Mouse (Mus musculus) gastrocnemius, postnatal 36 days (tissue): ENCODE results near the gene Chst1. TPM values are rescaled to one million over a fixed set of nuclear protein-coding genes. Genes with fewer than 3 reads are reported as not detected.

ENCODE experiments used
- DNase-seq, 2 experiments: peaks; one replicate each; pipeline ENCODE4 v3.0.0; 2022
- intact Hi-C: fragments of 180-260 bp; cut with DNase I; formaldehyde crosslinking; loops from one replicate; pipeline ENCODE4 v1.15.1; 2025
- total RNA-seq, 2 experiments: library from RNA; stranded (reverse); gene quantifications; 2 replicates each; pipeline ENCODE4 v1.2.3; 2021

Chst1 gene
- total RNA-seq, 2 experiments from 2014 or later = 1.2 to 1.4 TPM

- no peak for DNase-seq
- intact Hi-C loops = loop anchor here (1.0 kb wide), 1 partner anchor 201 kb away; no protein-coding TSS in a partner anchor
These were observed 9.5 kb downstream of the Chst1 start for GRCm38 (mm10) chr2:92608810-92609581.

GRCm38 (mm10) chr2:92609704-92610379 is 10.3 kb downstream of the Chst1 start:
- no peak for DNase-seq
- intact Hi-C loops = no loop called here

GRCm38 (mm10) chr2:92613645-92614044 is 14.1 kb downstream of the Chst1 start:
- intact Hi-C loops = no loop called here
- no peak for DNase-seq

- no peak for DNase-seq
- intact Hi-C loops = no loop called here
These were observed 14.6 kb downstream of the Chst1 start for GRCm38 (mm10) chr2:92614106-92614505.

GRCm38 (mm10) chr2:92617077-92617756 is 17.7 kb downstream of the Chst1 start:
- intact Hi-C loops = no loop called here
- no peak for DNase-seq

GRCm38 (mm10) chr2:92618016-92618415 is 18.5 kb downstream of the Chst1 start:
- intact Hi-C loops = no loop called here

GRCm38 (mm10) chr2:92627633-92628032 is 28.1 kb downstream of the Chst1 start:
- intact Hi-C loops = no loop called here
- no peak for DNase-seq

More at GRCm38 (mm10) chr2:92618016-92618415, 18.5 kb downstream of the Chst1 start:
- no peak for DNase-seq

GRCm38 (mm10) chr2:92630799-92631198 is 31.3 kb downstream of the Chst1 start:
- intact Hi-C loops = no loop called here
- no peak for DNase-seq

- no peak for DNase-seq
- intact Hi-C loops = no loop called here
These were observed 32.5 kb downstream of the Chst1 start for GRCm38 (mm10) chr2:92632027-92632426.

- intact Hi-C loops = no loop called here
- DNase-seq = no peak
These were observed 41.0 kb downstream of the Chst1 start for GRCm38 (mm10) chr2:92640555-92640954.

GRCm38 (mm10) chr2:92645282-92646037 is 46.0 kb downstream of the Chst1 start:
- peak in 1 of 2 experiments; percentile 20 for DNase-seq
- intact Hi-C loops = no loop called here

- DNase-seq = no peak
- intact Hi-C loops = no loop called here
These were observed 49.8 kb downstream of the Chst1 start for GRCm38 (mm10) chr2:92649154-92649801.

GRCm38 (mm10) chr2:92650428-92650827 is 50.9 kb downstream of the Chst1 start:
- intact Hi-C loops = no loop called here
- DNase-seq = no peak

GRCm38 (mm10) chr2:92651294-92651816 is 51.8 kb downstream of the Chst1 start:
- no peak for DNase-seq
- intact Hi-C loops = no loop called here

GRCm38 (mm10) chr2:92657189-92657588 is 57.7 kb downstream of the Chst1 start:
- DNase-seq = no peak
- intact Hi-C loops = no loop called here

- intact Hi-C loops = no loop called here
- DNase-seq = no peak
These were observed 59.0 kb downstream of the Chst1 start for GRCm38 (mm10) chr2:92658293-92659150.

GRCm38 (mm10) chr2:92659491-92660035 is 60.1 kb downstream of the Chst1 start:
- no peak for DNase-seq
- intact Hi-C loops = no loop called here

GRCm38 (mm10) chr2:92662534-92663068 is 63.1 kb downstream of the Chst1 start:
- intact Hi-C loops = no loop called here
- no peak for DNase-seq
